Mouse (Mus musculus): ENCODE measurements around the gene Myom1. TPM values are rescaled to one million over a fixed set of nuclear protein-coding genes. Genes with fewer than 3 reads are reported as not detected.
"Not testable (repeated sequence)": the region's sequence is repeated elsewhere in the genome, so short reads cannot be mapped to it uniquely, and the experiment has no call there.

Gene Myom1
- polyA plus RNA-seq, 1 experiment from 2014 or later: 4.7 TPM

- 91% methylated on average over 14 of the region's 14 CpGs for WGBS
- H3K9me3 ChIP-seq (ENCODE audit: control insufficient read depth, low read length); ATAC-seq (ENCODE audit: insufficient read depth, low FRiP score, low TSS enrichment); H3K27me3 ChIP-seq (ENCODE audit: control insufficient read depth, insufficient read depth, low read length); H3K9ac ChIP-seq (ENCODE audit: low read length); H3K4me2 ChIP-seq (ENCODE audit: low read depth); H3K36me3 ChIP-seq (ENCODE audit: control insufficient read depth, insufficient read depth, low read length); H3K4me1 ChIP-seq (ENCODE audit: control insufficient read depth, insufficient read depth, low read length); H3K4me3 ChIP-seq (ENCODE audit: low read depth, low read length); DNase-seq (ENCODE audit: low spot score); H3K27ac ChIP-seq (ENCODE audit: low read depth, low read length): not testable (repeated sequence)
Observed at GRCm38 (mm10) chr17:70974065-70974464, 28.4 kb upstream of the Myom1 start.

DNA sequence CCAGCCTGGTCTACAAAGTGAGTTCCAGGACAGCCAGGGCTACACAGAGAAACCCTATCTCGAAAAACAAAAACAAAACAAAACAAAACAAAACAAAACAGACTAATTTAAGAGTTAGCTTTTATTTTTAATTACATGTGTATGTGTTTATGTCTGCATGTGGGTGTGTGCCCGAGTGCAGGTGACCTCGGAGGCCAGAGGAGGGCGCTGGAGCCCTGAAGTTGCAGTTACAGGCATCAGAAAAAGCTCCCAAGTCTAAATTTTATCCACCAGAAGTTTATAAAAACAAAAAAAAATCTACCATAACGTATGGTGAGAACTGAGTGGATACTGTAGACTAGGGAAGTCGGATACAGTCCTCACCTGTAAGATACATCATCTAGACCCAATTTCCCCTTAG lies 24.6 kb upstream of the Myom1 start:
- Histone ChIP-seq H3K27me3 (ENCODE audit: control insufficient read depth, insufficient read depth, low read length) (no peaks in the 10 kb centered on the region), H3K27ac (ENCODE audit: low read depth, low read length) (no peak overlapping the region), H3K4me3 (ENCODE audit: low read depth, low read length) (no peak overlapping the region), H3K4me1 (ENCODE audit: control insufficient read depth, insufficient read depth, low read length) (no peaks in the 10 kb centered on the region), H3K9ac (ENCODE audit: low read length) (no peak overlapping the region), H3K36me3 (ENCODE audit: control insufficient read depth, insufficient read depth, low read length) (peaks cover 4% of the 10 kb centered on the region; the same call in 1 of the 2 replicates), H3K4me2 (ENCODE audit: low read depth) (no peak overlapping the region), H3K9me3 (ENCODE audit: control insufficient read depth, low read length) (no peaks in the 10 kb centered on the region)
- ATAC-seq (ENCODE audit: insufficient read depth, low FRiP score, low TSS enrichment) (no peak), DNase-seq (ENCODE audit: low spot score) (no peak)
- WGBS: 89% methylated on average over 6 of the region's 6 CpGs

DNA sequence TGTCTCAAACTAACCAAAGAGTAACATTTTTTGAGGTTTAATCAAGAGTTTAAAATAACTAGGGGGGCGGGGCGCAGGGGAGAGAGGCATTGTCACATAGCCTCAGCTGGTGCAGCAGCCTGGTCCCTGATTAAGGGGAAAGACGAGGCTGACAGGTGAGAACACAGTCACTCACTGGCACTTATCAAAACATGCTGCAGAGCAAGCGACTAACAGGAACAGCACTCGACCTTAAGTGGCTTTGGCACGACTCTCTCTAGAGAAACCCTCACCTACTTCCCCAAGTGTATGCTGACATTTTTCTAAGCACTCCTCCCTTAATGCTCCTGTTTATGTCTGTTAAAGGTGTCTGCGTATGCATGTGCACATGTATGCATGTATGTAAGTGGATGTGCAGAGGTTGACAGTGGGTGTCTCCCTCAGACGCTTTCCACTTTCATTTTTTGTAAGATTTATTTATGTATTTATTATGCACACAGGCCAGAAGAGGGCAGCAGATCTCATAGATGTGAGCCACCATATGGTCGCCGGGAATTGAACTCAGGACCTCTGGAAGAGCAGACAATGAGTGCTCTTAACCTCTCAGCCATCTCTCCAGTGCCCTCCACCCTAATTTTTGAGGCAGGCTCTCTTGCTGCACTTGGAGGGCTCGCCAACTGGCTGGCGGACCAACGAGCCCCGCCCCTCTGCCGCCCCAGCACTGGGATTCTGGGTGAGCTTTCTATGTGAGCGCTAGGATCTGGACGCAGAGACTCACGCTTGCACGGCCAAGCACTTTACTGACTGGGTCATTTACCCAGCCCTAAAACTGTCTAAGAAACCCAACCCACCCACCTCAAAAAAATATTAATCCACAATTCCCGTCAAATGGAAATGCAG lies 22.8 kb upstream of the Myom1 start:
- DNase-seq (ENCODE audit: low spot score) (no peak), ATAC-seq (ENCODE audit: insufficient read depth, low FRiP score, low TSS enrichment) (no peak)
- Histone ChIP-seq H3K4me1 (ENCODE audit: control insufficient read depth, insufficient read depth, low read length) (no peaks in the 10 kb centered on the region), H3K27me3 (ENCODE audit: control insufficient read depth, insufficient read depth, low read length) (no peaks in the 10 kb centered on the region), H3K36me3 (ENCODE audit: control insufficient read depth, insufficient read depth, low read length) (peaks cover 4% of the 10 kb centered on the region; the same call in 1 of the 2 replicates), H3K4me2 (ENCODE audit: low read depth) (no peak overlapping the region), H3K9me3 (ENCODE audit: control insufficient read depth, low read length) (no peaks in the 10 kb centered on the region), H3K4me3 (ENCODE audit: low read depth, low read length) (no peak overlapping the region), H3K9ac (ENCODE audit: low read length) (no peak overlapping the region), H3K27ac (ENCODE audit: low read depth, low read length) (no peak overlapping the region)
- 91% methylated on average over 20 of the region's 20 CpGs for WGBS

DNA sequence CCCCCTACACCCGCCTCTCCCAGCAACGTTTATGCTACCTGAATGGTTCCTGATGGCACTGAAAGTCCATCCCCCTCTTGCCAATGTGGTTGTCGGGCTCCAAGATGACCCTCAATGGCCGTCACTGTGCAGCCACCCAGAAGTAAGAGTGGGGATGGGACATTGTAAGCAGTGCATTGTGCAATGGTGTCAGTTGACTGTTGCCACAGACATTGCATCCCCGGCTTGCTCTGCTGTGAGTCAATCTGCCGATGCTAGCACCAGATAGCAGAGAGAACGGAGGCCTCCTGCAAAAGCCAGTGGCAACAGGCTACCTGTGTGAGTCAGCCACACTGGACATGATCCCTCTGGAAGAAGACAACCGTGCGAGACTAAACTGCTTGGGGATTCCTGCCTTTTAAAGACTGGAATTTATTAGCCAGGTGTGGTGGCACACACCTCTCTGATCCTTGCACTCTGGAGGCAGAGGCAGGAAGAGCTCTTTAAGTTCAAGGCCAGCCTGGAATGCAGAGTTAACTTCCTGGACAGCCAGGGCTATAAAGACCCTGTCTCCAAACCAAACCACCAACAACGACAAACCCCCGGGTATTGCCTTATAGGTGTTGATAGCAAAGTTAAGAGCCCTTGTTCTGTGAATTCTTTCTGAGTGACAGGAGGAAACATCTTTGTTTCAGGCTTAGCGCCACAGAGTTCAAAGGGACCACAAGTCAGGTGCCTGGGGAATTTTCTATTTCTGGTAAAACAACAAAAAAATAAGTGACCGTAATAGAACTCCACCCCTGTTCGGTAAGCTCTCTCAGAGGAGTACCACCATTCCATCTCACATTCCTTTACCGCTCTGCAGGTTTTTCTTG lies 16.7 kb upstream of the Myom1 start:
- ATAC-seq (ENCODE audit: insufficient read depth, low FRiP score, low TSS enrichment): no peak
- no peak overlapping the region for H3K27ac ChIP-seq (ENCODE audit: low read depth, low read length)
- no peak overlapping the region for H3K4me3 ChIP-seq (ENCODE audit: low read depth, low read length)

GRCm38 (mm10) chr17:70986355-70986740 lies 16.1 kb upstream of the Myom1 start:
- H3K4me1 ChIP-seq (ENCODE audit: control insufficient read depth, insufficient read depth, low read length): peaks cover 7% of the 10 kb centered on the region
- no peak overlapping the region for H3K27ac ChIP-seq (ENCODE audit: low read depth, low read length)
- H3K4me3 ChIP-seq (ENCODE audit: low read depth, low read length): no peak overlapping the region
- whole genome bisulfite sequencing: 94% methylated on average over 6 of the region's 6 CpGs
- ATAC-seq (ENCODE audit: insufficient read depth, low FRiP score, low TSS enrichment) (no peak), DNase-seq (ENCODE audit: low spot score) (no peak)
- no peak overlapping the region for H3K4me2 ChIP-seq (ENCODE audit: low read depth)
- H3K27me3 ChIP-seq (ENCODE audit: control insufficient read depth, insufficient read depth, low read length): no peaks in the 10 kb centered on the region
- H3K9me3 ChIP-seq (ENCODE audit: control insufficient read depth, low read length): no peaks in the 10 kb centered on the region
- H3K36me3 ChIP-seq (ENCODE audit: control insufficient read depth, insufficient read depth, low read length): no peaks in the 10 kb centered on the region; the same call in 1 of the 2 replicates
- H3K9ac ChIP-seq (ENCODE audit: low read length): no peak overlapping the region

More for the DNA sequence above, 16.7 kb upstream of the Myom1 start:
- peaks cover 5% of the 10 kb centered on the region for H3K4me1 ChIP-seq (ENCODE audit: control insufficient read depth, insufficient read depth, low read length)
- H3K4me2 ChIP-seq (ENCODE audit: low read depth): no peak overlapping the region
- H3K9ac ChIP-seq (ENCODE audit: low read length): no peak overlapping the region
- H3K9me3 ChIP-seq (ENCODE audit: control insufficient read depth, low read length): no peaks in the 10 kb centered on the region
- WGBS: 91% methylated on average over 15 of the region's 15 CpGs
- H3K36me3 ChIP-seq (ENCODE audit: control insufficient read depth, insufficient read depth, low read length): no peaks in the 10 kb centered on the region; the same call in 1 of the 2 replicates
- H3K27me3 ChIP-seq (ENCODE audit: control insufficient read depth, insufficient read depth, low read length): no peaks in the 10 kb centered on the region
- no peak for DNase-seq (ENCODE audit: low spot score)

GRCm38 (mm10) chr17:70986831-70987660 lies 15.4 kb upstream of the Myom1 start:
- no peak overlapping the region for H3K4me2 ChIP-seq (ENCODE audit: low read depth)
- H3K9me3 ChIP-seq (ENCODE audit: control insufficient read depth, low read length): no peaks in the 10 kb centered on the region
- no peak overlapping the region for H3K27ac ChIP-seq (ENCODE audit: low read depth, low read length)
- H3K27me3 ChIP-seq (ENCODE audit: control insufficient read depth, insufficient read depth, low read length): no peaks in the 10 kb centered on the region
- WGBS: 94% methylated on average over 15 of the region's 15 CpGs
- DNase-seq (ENCODE audit: low spot score) (no peak), ATAC-seq (ENCODE audit: insufficient read depth, low FRiP score, low TSS enrichment) (no peak)
- peaks cover 9% of the 10 kb centered on the region for H3K4me1 ChIP-seq (ENCODE audit: control insufficient read depth, insufficient read depth, low read length)
- no peaks in the 10 kb centered on the region; the same call in 1 of the 2 replicates for H3K36me3 ChIP-seq (ENCODE audit: control insufficient read depth, insufficient read depth, low read length)
- H3K4me3 ChIP-seq (ENCODE audit: low read depth, low read length): no peak overlapping the region
- no peak overlapping the region for H3K9ac ChIP-seq (ENCODE audit: low read length)

GRCm38 (mm10) chr17:70988337-70988767 lies 14.1 kb upstream of the Myom1 start:
- Histone ChIP-seq H3K27me3 (ENCODE audit: control insufficient read depth, insufficient read depth, low read length) (no peaks in the 10 kb centered on the region), H3K4me3 (ENCODE audit: low read depth, low read length) (no peak overlapping the region), H3K36me3 (ENCODE audit: control insufficient read depth, insufficient read depth, low read length) (no peaks in the 10 kb centered on the region; the same call in 1 of the 2 replicates), H3K4me2 (ENCODE audit: low read depth) (no peak overlapping the region), H3K27ac (ENCODE audit: low read depth, low read length) (no peak overlapping the region), H3K9me3 (ENCODE audit: control insufficient read depth, low read length) (no peaks in the 10 kb centered on the region), H3K9ac (ENCODE audit: low read length) (no peak overlapping the region), H3K4me1 (ENCODE audit: control insufficient read depth, insufficient read depth, low read length) (peaks cover 9% of the 10 kb centered on the region)
- 94% methylated on average over 12 of the region's 12 CpGs for WGBS
- no peak for ATAC-seq (ENCODE audit: insufficient read depth, low FRiP score, low TSS enrichment)
- no peak for DNase-seq (ENCODE audit: low spot score)

GRCm38 (mm10) chr17:70989430-70989829 lies 13.0 kb upstream of the Myom1 start:
- WGBS: 63% methylated on average over 8 of the region's 8 CpGs
- peak overlapping the region; percentile 92 for H3K9ac ChIP-seq (ENCODE audit: low read length)
- H3K4me3 ChIP-seq (ENCODE audit: low read depth, low read length): peak overlapping the region; percentile 88
- DNase-seq (ENCODE audit: low spot score): no peak
- peaks cover 9% of the 10 kb centered on the region for H3K4me1 ChIP-seq (ENCODE audit: control insufficient read depth, insufficient read depth, low read length)
- H3K4me2 ChIP-seq (ENCODE audit: low read depth): peak overlapping the region; percentile 72
- H3K9me3 ChIP-seq (ENCODE audit: control insufficient read depth, low read length): no peaks in the 10 kb centered on the region
- H3K27ac ChIP-seq (ENCODE audit: low read depth, low read length): no peak overlapping the region
- ATAC-seq (ENCODE audit: insufficient read depth, low FRiP score, low TSS enrichment): no peak
- H3K36me3 ChIP-seq (ENCODE audit: control insufficient read depth, insufficient read depth, low read length): no peaks in the 10 kb centered on the region; the same call in 1 of the 2 replicates
- H3K27me3 ChIP-seq (ENCODE audit: control insufficient read depth, insufficient read depth, low read length): no peaks in the 10 kb centered on the region
